Mouse (Mus musculus): ENCODE data around the gene Tcf19. TPM values are rescaled to one million over a fixed set of nuclear protein-coding genes. Genes with fewer than 3 reads are reported as not detected.

Gene Tcf19
- total RNA-seq (2021) = 10 to 100 TPM in 1 of 2 experiments, 1 to 10 TPM in 1; 9.0 to 13.4 TPM

DNA sequence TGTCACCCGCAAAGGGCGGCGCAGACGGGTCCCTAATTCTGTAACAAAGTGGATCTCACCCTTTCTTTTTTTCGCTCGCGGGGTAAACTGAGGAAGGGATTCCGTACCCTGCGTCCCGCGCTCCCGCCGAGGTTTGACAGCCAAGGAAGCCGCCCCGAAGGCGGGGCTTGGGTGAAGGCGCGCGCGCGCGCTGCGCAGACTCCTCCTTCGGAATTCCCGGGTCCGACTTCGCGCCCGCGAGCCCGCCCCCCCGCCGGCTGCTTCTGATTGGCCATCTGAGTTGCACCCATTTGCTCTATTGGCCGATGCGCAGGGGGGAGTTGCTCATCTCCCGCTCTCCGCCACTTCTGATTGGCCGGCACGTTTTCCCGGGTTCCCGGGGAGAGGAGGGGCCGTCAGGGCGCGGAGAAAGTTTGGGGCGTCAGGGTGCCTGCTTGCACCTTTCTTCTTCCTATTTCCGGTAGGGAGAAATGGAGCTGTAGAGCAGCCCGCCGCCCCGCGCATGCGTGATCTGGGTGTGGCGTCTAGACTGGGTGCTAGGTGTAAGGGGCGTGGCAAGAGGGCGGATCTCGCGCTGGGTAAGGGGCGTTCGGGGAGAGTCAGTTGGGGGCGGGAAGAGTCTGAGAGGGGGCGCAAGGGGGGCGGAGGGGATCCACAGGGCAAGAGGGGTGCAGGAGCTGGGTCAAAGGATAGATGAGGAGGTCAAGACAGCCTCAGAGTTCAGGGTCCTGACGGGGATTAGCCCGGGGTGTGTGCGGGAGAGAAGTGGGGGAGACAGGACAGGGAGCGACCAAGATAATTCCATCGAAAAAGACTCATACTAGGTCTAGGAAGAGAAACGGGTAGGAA is at the start of gene Tcf19, which contains the start of gene Cchcr1:
Tcf19 (minus strand) TSS at position 173 of the 849 bp plus-strand sequence.
Cchcr1 (plus strand) TSS at position 449 of the 849 bp plus-strand sequence.
- intact Hi-C loops (cut with DNase I) = no loop called here
- DNase-seq (ENCODE audit: low spot score in 2 of 2) = peak; percentile 94 to 95

DNA sequence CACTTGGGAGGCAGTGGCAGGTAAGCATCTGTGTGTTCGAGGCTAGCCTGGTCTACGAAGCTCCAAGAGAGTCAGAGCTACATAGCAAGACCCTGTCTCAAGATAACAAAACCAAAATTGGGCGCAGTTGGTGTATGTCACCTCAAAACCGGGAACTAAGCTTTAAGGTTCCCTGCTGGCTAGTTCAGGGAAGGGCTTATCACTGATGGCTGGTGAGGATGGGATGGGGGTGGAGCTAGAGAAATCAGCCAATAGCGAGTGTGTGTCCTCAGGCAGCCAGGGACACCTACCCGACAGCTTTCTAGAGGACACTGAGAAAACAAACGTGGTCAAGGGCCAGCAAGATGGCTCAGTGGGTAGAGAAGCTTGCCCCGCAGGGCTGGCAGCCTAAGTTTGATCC is 41.6 kb upstream of the Tcf19 start:
- intact Hi-C loops (cut with DNase I) = no loop called here
- no peak for DNase-seq (ENCODE audit: low spot score in 2 of 2)

DNA sequence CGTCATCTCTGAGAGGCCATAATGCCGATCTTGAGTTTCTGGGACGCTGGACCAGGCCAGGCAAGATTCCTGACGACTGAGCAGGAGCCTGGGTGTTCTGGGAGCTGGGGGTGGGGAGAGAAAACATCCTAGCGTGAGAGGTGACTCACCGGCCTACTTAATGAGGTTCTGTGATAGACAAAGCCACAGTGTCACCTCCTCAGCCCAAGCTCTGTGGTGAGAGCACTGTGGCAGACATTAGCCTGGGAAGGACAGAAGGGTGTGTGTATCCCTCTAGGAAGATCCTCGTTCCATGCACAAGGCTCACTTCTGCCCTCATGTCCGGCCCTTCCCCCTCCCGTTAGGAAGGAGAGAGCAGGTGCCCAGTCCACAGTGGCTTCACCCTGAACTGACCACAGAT is 40.7 kb upstream of the Tcf19 start:
- no peak for DNase-seq (ENCODE audit: low spot score in 2 of 2)
- intact Hi-C loops (cut with DNase I) = no loop called here

DNA sequence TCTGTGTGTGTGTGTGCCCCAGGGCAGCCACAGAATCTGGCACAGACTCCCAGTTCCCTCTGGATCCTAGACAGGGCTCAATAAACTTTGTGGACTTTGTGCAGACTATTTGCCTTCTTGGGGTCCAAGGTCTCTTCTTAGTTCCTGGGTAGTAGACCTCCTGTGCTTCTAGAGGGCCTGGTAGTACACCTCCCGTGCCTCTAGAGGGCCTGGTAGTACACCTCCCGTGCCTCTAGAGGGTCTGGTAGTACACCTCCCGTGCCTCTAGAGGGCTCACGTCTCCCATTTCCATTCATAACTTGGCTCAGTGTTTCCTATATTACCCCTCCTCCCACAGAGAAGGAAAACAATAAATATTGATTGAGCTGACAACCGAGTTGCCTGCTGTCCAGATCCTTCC is 40.2 kb upstream of the Tcf19 start:
- no peak for DNase-seq (ENCODE audit: low spot score in 2 of 2)
- intact Hi-C loops (cut with DNase I) = no loop called here

DNA sequence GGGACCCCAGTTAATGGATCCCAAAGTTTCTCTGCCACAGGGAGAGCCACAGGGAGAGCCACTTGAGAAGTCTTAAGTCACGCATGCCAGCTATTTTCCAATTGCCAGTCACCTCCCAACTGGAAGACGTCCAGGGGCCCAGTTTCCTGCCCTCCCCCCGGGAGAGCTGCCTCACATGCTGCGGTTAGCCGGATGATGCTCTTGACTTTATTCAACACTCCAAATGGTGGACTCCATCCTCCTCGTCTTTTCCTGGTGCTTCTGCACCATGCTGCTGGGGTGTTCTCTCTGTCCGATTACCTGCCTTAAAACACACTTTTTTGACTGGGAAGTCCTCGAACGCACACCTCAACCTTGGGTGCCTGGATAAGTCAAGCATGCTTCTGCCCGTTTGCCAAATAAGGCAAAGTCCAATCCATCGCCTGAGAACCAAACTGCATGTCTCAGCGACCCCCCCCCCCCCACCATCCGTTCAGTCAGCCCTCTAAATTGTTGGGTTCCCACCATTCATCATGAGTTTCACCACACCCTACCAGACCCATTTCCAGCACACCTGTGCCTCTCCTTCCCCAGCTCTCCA is 39.7 kb upstream of the Tcf19 start:
- no peak for DNase-seq (ENCODE audit: low spot score in 2 of 2)
- intact Hi-C loops (cut with DNase I) = no loop called here

DNA sequence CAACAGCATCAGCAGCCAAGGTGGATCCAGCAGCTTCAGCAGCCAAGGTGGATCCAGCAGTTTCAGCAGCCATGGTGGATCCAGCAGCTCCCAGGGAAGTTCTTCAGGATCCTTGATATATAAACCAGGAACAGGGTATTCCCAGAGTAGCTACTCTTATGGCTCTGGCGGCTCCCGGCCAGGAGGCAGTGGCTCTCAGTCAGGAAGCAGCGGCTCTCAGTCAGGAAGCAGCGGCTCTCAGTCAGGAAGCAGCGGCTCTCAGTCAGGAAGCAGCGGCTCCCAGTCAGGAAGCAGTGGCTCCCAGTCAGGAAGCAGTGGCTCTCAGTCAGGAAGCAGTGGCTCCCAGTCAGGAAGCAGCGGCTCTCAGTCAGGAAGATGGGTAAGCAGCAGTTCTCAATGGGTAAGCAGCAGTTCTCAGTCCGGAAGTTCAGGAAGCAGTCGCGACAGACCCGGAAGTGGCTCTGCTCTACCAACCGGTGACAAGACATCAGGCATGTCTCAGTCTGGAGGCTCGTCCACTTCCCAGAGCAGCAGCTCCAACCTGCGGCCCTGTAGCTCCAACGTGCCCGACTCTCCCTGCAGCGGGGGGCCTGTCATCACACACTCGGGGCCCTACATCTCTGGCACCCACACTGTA is 38.3 kb upstream of the Tcf19 start:
- intact Hi-C loops (cut with DNase I) = no loop called here
- DNase-seq (ENCODE audit: low spot score in 2 of 2) = no peak

DNA sequence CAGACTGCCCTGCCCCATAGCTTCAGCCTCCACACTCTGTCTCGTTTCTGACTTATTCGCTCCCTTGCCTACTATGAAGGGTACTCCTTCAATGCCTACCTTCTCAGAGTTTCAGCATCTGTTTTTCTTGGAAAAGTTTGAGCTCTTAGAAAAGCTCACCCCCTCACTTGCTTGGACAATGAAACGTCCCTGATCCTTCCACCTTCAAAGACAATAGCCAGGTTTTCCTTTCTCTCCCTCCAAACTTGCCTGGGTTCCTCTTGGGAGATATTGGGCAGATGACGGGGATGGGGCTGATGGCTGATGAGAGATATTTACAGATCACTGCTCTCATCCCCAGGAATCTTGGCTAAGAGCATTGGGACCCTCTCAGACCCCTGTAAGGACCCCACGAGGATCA is 37.7 kb upstream of the Tcf19 start:
- no peak for DNase-seq (ENCODE audit: low spot score in 2 of 2)
- intact Hi-C loops (cut with DNase I) = no loop called here

DNA sequence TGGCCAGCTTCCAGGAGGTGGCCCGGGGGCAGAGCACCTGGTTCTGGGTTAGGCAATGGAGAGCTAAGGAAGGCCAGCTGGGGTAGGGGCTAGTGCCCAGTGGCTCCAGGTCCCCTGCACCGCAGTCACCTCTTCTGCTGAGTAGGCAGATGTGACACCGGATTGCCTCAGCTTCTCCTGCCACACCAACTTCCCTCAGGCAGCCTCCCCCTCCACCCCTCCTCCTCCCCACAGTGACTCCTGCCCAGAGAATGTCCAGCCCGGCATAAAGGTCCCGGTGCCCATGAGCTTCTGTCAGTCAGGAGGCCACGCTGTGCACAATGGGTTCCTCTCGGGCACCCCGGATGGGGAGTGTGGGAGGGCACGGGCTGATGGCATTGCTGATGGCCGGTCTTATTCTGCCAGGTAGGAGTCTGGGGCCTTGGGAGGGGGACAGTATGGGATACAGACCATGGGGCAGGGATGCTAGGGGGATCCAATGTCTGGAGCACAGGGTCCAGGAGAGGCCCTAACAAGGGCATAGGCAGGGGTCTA is 35.3 kb upstream of the Tcf19 start, which contains the start of gene Cdsn:
Cdsn (plus strand) TSS at position 248 of the 534 bp plus-strand sequence.
- intact Hi-C loops (cut with DNase I) = no loop called here
- DNase-seq (ENCODE audit: low spot score in 2 of 2) = no peak

DNA sequence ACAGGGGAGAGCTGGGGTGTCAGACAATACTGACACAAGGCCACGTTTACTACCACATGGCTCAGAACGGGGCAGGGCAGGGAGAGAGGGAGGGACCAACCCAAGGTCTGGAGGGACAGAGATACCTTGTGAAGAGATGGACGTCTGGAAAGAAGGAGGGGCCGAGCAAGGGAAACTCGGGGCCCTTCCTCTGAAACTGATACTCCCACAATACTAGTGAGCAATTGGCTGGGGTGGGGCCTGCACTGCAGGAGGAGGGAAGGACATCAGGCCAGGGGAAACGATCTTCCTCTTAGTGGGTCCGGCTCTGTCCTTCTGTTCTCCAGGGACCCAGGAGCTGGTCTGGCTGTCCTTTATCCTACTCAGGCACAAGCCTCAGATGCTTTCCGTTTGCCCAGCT is 34.2 kb upstream of the Tcf19 start:
- no peak for DNase-seq (ENCODE audit: low spot score in 2 of 2)

DNA sequence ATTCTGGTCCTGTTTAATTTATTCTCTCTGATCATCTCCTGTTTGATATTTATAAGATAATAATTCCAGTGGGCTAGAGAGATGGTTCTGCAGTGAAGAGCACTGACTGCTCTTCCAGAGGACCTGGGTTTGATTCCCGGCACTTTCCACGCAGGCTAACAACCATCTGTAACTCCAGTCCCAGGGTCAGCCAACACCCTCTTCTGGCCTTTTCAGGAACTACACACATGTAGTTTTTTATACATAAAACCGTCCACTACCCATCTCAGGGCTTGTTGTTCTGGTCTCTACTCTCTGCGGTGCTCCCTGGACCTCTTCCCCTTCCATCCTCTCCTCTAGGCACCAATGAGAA is 33.5 kb upstream of the Tcf19 start:
- DNase-seq (ENCODE audit: low spot score in 2 of 2) = no peak
- intact Hi-C loops (cut with DNase I) = no loop called here

More for the DNA sequence above, 34.2 kb upstream of the Tcf19 start:
- intact Hi-C loops (cut with DNase I) = no loop called here

DNA sequence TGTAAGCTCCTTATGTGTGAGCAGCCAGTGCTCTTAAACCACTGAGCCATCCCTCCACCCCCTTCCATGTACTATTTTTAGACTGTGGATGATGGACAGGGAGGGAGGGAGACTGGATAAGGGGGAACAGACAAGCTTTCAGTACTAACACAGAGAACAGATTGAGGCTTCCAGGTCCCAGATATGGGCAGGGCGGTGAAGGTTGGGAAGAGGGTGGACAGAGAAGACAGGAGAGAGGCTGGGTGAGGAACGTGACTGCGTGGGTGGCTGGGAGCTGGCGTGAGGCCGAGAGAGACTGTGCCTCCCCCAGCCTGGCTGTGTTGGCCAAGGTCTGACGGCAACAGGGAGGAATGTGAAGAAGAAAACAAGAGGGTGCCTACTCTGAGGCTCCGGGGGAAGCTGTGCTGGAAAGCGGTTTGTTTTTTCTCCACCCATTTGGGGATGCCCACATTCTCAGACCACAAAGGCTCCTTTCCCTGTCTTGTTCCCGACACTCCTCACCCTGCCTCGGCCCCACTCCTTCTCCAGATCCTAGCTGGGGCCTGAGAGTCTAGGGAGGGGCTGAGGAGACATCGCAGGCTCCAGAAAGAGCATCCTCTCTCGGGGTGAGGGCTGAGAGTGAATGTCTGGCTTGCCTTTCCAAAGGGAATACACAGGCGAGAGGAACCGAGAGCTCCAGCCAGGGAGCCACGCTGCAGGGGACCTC is 33.0 kb upstream of the Tcf19 start:
- intact Hi-C loops (cut with DNase I) = no loop called here
- peak; percentile 86 to 90 for DNase-seq (ENCODE audit: low spot score in 2 of 2)

DNA sequence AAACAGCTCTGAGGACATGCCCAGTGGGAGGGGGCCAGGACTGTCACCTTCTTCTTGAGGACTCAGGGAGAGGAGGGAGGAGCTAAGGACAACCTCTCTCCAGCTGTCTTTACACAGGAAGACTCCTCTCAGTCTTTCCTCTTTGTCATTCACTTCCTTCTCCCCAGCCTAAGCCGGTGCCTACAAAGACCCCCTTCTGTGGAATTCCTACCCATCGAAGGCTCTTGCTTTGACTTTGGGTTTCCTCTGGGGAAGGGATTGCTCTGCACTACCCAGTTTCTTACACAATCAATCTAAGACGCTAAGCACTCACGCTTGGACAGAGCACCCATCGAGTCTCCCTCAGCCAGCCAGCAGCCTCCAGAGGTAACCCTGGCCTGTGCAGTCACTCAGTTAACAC is 32.0 kb upstream of the Tcf19 start:
- intact Hi-C loops (cut with DNase I) = no loop called here
- no peak for DNase-seq (ENCODE audit: low spot score in 2 of 2)

DNA sequence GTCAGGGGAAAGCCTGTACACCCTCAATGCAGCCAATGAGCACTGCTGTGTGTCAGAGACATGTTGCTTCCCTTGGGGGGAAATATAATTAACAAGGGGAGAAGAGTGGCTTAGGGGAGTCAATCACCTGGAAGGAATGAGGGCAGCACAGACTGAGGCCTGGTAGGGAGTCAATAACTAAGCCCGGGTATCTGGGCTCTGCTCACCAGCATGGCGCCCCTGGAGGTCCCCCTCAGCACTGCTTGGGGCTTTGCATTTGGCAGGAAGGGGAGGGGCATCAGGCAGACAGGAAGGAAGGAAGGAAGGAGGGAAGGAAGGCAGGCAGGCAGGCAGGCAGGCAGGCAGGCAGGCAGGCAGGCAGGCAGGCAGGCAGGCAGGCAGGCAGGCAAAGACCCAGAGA is 30.8 kb upstream of the Tcf19 start:
- no peak for DNase-seq (ENCODE audit: low spot score in 2 of 2)
- intact Hi-C loops (cut with DNase I) = no loop called here

DNA sequence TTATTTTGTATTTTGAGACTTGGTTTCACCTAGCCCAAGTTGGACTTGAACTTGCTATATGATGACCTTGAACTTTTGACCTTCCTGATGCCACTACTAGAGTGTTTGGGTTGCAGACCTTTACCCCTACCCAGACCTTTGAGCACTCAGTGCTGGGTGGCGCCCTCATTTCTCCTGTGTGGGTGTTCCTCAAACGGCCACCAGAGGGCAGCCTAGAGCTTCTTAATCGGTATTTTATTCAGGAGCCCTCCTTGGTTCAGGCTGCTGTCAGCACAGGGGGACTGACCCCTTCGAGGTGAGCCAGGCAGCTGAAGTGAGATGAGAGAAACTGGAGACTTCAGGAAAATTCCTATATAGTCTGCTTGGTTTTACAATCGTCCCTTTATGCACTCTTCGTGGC is 28.1 kb upstream of the Tcf19 start:
- intact Hi-C loops (cut with DNase I) = no loop called here
- DNase-seq (ENCODE audit: low spot score in 2 of 2) = peak; percentile 30 to 54

DNA sequence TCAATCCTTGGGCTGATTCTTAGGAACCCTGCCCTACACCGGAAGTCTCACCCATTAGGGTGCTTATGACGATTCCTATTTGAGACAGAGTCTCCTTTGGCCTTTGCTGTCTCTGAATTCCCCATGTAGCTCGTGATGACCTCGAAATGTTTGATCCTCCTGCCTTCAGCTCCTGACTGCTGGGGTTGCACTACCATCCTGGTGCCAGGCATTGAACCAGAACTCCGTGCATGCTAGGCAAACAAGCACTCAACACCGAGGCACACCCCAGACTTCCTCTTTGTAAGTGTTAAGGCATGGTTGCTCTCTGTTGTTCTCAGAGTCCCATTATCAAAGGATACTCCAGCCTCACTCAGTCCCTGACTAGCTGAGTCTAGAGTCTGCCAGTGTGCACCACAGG is 27.4 kb upstream of the Tcf19 start:
- DNase-seq (ENCODE audit: low spot score in 2 of 2) = no peak
- intact Hi-C loops (cut with DNase I) = no loop called here

DNA sequence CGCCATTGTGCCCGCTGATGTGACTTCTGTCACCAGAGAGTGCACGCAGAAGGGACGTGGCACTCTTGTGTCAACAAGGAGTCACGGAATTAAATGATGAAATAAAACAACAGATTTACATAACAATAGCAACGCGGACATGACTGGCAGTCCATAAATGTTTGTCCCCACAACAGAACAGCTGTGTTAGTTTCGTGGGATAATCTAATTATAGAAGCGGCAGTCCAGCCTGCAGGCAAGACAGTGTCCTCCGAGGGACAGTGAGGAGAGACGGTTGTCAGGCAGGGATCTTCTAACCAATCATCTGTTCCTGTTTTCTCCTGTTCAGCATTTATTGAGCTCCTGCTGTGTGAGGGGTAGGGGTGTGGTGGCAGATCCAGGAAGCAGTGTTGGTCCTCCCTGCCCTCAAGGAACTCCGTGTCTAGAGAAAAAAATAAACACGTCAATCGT is 26.8 kb upstream of the Tcf19 start:
- intact Hi-C loops (cut with DNase I) = no loop called here
- DNase-seq (ENCODE audit: low spot score in 2 of 2) = peak; percentile 25 to 37

DNA sequence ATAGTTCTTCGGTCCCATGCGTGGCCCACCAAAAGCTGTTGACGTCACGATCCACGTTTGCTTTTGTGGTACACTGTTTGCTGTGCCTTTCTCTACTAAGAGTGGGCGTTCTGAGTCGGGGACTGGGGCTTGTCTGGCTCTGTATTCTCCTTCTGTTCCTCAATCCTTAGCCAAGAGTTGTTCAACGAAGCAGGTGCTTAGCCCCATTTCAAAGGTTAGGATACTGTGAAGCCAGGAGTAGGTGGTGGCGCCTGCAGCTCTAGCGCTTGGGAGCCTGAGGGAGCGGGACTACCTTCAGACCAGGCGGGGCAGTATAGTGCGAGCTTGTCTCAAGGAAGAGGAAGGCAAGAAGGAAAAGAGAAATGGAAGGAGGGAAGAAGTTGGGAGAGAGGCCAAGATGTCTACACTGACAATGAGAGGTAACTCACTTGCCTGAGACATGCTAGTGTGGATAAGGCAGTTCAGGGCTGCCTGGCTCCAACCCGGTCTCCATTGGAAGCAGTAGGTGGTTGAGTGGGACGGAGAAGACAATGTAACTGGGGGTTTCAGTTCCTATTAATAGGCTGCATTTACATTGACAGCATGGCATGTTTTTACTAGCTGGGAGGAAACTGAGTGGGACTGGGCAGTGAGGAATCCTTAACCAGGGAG is 26.3 kb upstream of the Tcf19 start:
- peak; percentile 27 to 29 for DNase-seq (ENCODE audit: low spot score in 2 of 2)
- intact Hi-C loops (cut with DNase I) = no loop called here

DNA sequence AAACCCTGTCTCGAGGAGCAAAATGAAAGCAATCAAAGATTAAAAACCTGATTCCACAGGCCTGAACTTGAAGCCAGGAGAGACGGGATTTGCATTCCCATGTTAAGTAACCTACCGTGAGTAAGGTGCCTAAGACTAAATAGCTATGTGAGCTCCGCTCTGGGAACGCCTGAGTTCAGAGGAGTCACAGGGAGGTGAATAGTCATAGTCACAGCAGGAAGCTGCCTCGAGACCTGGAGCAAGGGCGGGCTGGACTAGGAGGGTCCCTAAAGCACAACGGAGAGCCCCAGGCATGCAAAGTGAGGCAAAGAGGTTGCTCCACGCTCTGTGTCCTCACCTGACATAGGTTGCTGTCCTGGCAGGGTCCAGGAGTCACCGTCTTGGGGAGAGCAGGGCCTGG is 22.9 kb upstream of the Tcf19 start:
- no peak for DNase-seq (ENCODE audit: low spot score in 2 of 2)
- intact Hi-C loops (cut with DNase I) = no loop called here

DNA sequence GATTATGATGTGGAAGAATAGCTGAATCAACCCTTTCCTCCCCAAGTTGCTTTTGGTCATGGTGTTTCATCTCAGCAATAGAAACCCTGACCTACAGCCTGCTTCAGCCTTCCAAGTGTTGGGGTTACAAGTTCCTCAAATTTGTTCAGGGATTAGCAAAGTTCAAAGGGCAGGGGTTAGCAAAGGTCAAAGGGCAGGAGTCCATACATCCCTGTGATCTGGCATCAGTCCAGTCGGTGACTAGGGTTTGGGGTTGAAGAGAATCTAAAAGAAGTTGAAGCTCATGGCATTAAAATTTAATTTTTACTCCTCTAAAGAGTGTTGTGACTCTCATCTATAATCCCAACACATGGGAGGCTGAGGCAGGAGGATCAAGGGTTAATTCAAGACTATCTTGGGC is 21.9 kb upstream of the Tcf19 start:
- intact Hi-C loops (cut with DNase I) = no loop called here
- no peak for DNase-seq (ENCODE audit: low spot score in 2 of 2)
